Mouse (Mus musculus) CD4-positive, CD25-positive, alpha-beta regulatory T cell, adult 2 months (primary cell): ENCODE results near the gene Aox3.
A peak's percentile ranks its signal among the peaks of the same experiment; 100 is the strongest.

ENCODE experiments used
- DNase-seq: peaks from one replicate; pipeline ENCODE4 v3.0.0-alpha.2; 2012; ENCODE audit warnings: low read depth, low spot score

Gene Aox3

GRCm38 (mm10) chr1:58198386-58198785 is 85.5 kb downstream of the Aox3 start:
- no peak for DNase-seq

- no peak for DNase-seq
Measured at GRCm38 (mm10) chr1:58210203-58210602, 97.3 kb downstream of the Aox3 start, which contains the start of gene Aox4. Aox4 (plus strand) TSS chr1:58210397.

- DNase-seq = no peak
Measured at GRCm38 (mm10) chr1:58212805-58213204, 99.9 kb downstream of the Aox3 start.

- no peak for DNase-seq
Measured at GRCm38 (mm10) chr1:58213838-58214237, 100.9 kb downstream of the Aox3 start.

- peak; percentile 1 for DNase-seq
Measured at GRCm38 (mm10) chr1:58215353-58215752, 102.4 kb downstream of the Aox3 start.

- no peak for DNase-seq
Measured at GRCm38 (mm10) chr1:58215956-58216532, 103.1 kb downstream of the Aox3 start.

- no peak for DNase-seq
Measured at GRCm38 (mm10) chr1:58221070-58221469, 108.1 kb downstream of the Aox3 start.

- DNase-seq = no peak
Measured at GRCm38 (mm10) chr1:58221879-58222278, 108.9 kb downstream of the Aox3 start.

- no peak for DNase-seq
Measured at GRCm38 (mm10) chr1:58228086-58228485, 115.2 kb downstream of the Aox3 start.

GRCm38 (mm10) chr1:58228916-58229315 is 116.0 kb downstream of the Aox3 start:
- no peak for DNase-seq

GRCm38 (mm10) chr1:58229774-58230173 is 116.8 kb downstream of the Aox3 start:
- DNase-seq = no peak

GRCm38 (mm10) chr1:58230542-58230941 is 117.6 kb downstream of the Aox3 start:
- no peak for DNase-seq

GRCm38 (mm10) chr1:58235405-58235804 is 122.5 kb downstream of the Aox3 start:
- DNase-seq = peak; percentile 9

GRCm38 (mm10) chr1:58237527-58238299 is 124.8 kb downstream of the Aox3 start:
- no peak for DNase-seq

- DNase-seq = no peak
Measured at GRCm38 (mm10) chr1:58238440-58238839, 125.5 kb downstream of the Aox3 start.

- no peak for DNase-seq
Measured at GRCm38 (mm10) chr1:58238961-58239360, 126.0 kb downstream of the Aox3 start.

GRCm38 (mm10) chr1:58240347-58240746 is 127.4 kb downstream of the Aox3 start:
- DNase-seq = peak; percentile 5

- no peak for DNase-seq
Measured at GRCm38 (mm10) chr1:58244487-58244886, 131.6 kb downstream of the Aox3 start.

GRCm38 (mm10) chr1:58248518-58248917 is 135.6 kb downstream of the Aox3 start:
- no peak for DNase-seq
